Mouse (Mus musculus): ENCODE results near the gene Sp8. TPM values are rescaled to one million over a fixed set of nuclear protein-coding genes. Genes with fewer than 3 reads are reported as not detected.

Sp8 gene
- 0.31 and 0.35 TPM in 2 replicates for polyA plus RNA-seq (2011; ENCODE audit: insufficient read depth, insufficient read length, low read depth, missing spikeins)

- Histone ChIP-seq H3K4me3 (ENCODE audit: low read depth, low read length) (peak within 1 kb of the TSS; percentile 99), H3K27ac (ENCODE audit: insufficient read depth, low read length) (no peak within 1 kb of the TSS), H3K36me3 (ENCODE audit: control insufficient read depth, insufficient read depth, low read length, poor library complexity, severe bottlenecking) (no peaks in the 10 kb centered on the region), H3K9me3 (replicated peaks; ENCODE audit: control insufficient read depth, insufficient read depth, low read length, poor library complexity, severe bottlenecking) (no peaks in the 10 kb centered on the region), H3K4me1 (ENCODE audit: control insufficient read depth, insufficient read depth, low read length) (no peaks in the 10 kb centered on the region), H3K9ac (ENCODE audit: low read depth, poor library complexity, severe bottlenecking) (peak within 1 kb of the TSS; percentile 49), H3K27me3 (ENCODE audit: control insufficient read depth, insufficient read depth, low read length, poor library complexity, severe bottlenecking) (peaks cover 41% of the 10 kb centered on the region)
- TF ChIP-seq POLR2A (IDR thresholded peaks at IDR 0.05; ENCODE audit: insufficient read depth, low read length) = no peak
- TF ChIP-seq CTCF (IDR thresholded peaks at IDR 0.05; ENCODE audit: low read depth, low read length) = no peak
- TF ChIP-seq EP300 (IDR thresholded peaks at IDR 0.05; ENCODE audit: insufficient read depth, low read depth, low read length) = no peak
These were observed at the start of gene Sp8 for GRCm38 (mm10) chr12:118846221-118846620. Gene Sp8, plus strand, starts transcription at chr12:118846329.

GRCm38 (mm10) chr12:118811328-118811961 lies 34.7 kb upstream of the Sp8 start:
- Histone ChIP-seq H3K4me3 (ENCODE audit: low read depth, low read length) (no peak overlapping the region), H3K27ac (ENCODE audit: insufficient read depth, low read length) (no peak overlapping the region), H3K27me3 (ENCODE audit: control insufficient read depth, insufficient read depth, low read length, poor library complexity, severe bottlenecking) (no peaks in the 10 kb centered on the region)

GRCm38 (mm10) chr12:118814561-118814960 lies 31.6 kb upstream of the Sp8 start:
- Histone ChIP-seq H3K4me1 (ENCODE audit: control insufficient read depth, insufficient read depth, low read length) (no peaks in the 10 kb centered on the region), H3K27me3 (ENCODE audit: control insufficient read depth, insufficient read depth, low read length, poor library complexity, severe bottlenecking) (no peaks in the 10 kb centered on the region), H3K4me3 (ENCODE audit: low read depth, low read length) (no peak overlapping the region), H3K9ac (ENCODE audit: low read depth, poor library complexity, severe bottlenecking) (no peak overlapping the region), H3K27ac (ENCODE audit: insufficient read depth, low read length) (no peak overlapping the region), H3K36me3 (ENCODE audit: control insufficient read depth, insufficient read depth, low read length, poor library complexity, severe bottlenecking) (no peaks in the 10 kb centered on the region), H3K9me3 (replicated peaks; ENCODE audit: control insufficient read depth, insufficient read depth, low read length, poor library complexity, severe bottlenecking) (no peaks in the 10 kb centered on the region)
- TF ChIP-seq CTCF (IDR thresholded peaks at IDR 0.05; ENCODE audit: low read depth, low read length) (no peak), EP300 (IDR thresholded peaks at IDR 0.05; ENCODE audit: insufficient read depth, low read depth, low read length) (no peak), POLR2A (IDR thresholded peaks at IDR 0.05; ENCODE audit: insufficient read depth, low read length) (no peak)

More at GRCm38 (mm10) chr12:118811328-118811961, 34.7 kb upstream of the Sp8 start:
- Histone ChIP-seq H3K36me3 (ENCODE audit: control insufficient read depth, insufficient read depth, low read length, poor library complexity, severe bottlenecking) (no peaks in the 10 kb centered on the region), H3K4me1 (ENCODE audit: control insufficient read depth, insufficient read depth, low read length) (no peaks in the 10 kb centered on the region), H3K9me3 (replicated peaks; ENCODE audit: control insufficient read depth, insufficient read depth, low read length, poor library complexity, severe bottlenecking) (no peaks in the 10 kb centered on the region), H3K9ac (ENCODE audit: low read depth, poor library complexity, severe bottlenecking) (no peak overlapping the region)
- TF ChIP-seq POLR2A (IDR thresholded peaks at IDR 0.05; ENCODE audit: insufficient read depth, low read length) = no peak
- TF ChIP-seq EP300 (IDR thresholded peaks at IDR 0.05; ENCODE audit: insufficient read depth, low read depth, low read length) = no peak
- no peak for TF ChIP-seq CTCF (IDR thresholded peaks at IDR 0.05; ENCODE audit: low read depth, low read length)

GRCm38 (mm10) chr12:118816156-118816555 lies 30.0 kb upstream of the Sp8 start:
- no peaks in the 10 kb centered on the region for H3K4me1 ChIP-seq (ENCODE audit: control insufficient read depth, insufficient read depth, low read length)
- no peaks in the 10 kb centered on the region for H3K9me3 ChIP-seq (replicated peaks; ENCODE audit: control insufficient read depth, insufficient read depth, low read length, poor library complexity, severe bottlenecking)
- H3K9ac ChIP-seq (ENCODE audit: low read depth, poor library complexity, severe bottlenecking) = no peak overlapping the region
- no peak overlapping the region for H3K27ac ChIP-seq (ENCODE audit: insufficient read depth, low read length)
- H3K27me3 ChIP-seq (ENCODE audit: control insufficient read depth, insufficient read depth, low read length, poor library complexity, severe bottlenecking) = no peaks in the 10 kb centered on the region
- H3K4me3 ChIP-seq (ENCODE audit: low read depth, low read length) = no peak overlapping the region
- no peak for TF ChIP-seq CTCF (IDR thresholded peaks at IDR 0.05; ENCODE audit: low read depth, low read length)
- TF ChIP-seq POLR2A (IDR thresholded peaks at IDR 0.05; ENCODE audit: insufficient read depth, low read length) = no peak
- TF ChIP-seq EP300 (IDR thresholded peaks at IDR 0.05; ENCODE audit: insufficient read depth, low read depth, low read length) = no peak
- no peaks in the 10 kb centered on the region for H3K36me3 ChIP-seq (ENCODE audit: control insufficient read depth, insufficient read depth, low read length, poor library complexity, severe bottlenecking)

GRCm38 (mm10) chr12:118829881-118830280 lies 16.2 kb upstream of the Sp8 start:
- no peak overlapping the region for H3K9ac ChIP-seq (ENCODE audit: low read depth, poor library complexity, severe bottlenecking)
- H3K27me3 ChIP-seq (ENCODE audit: control insufficient read depth, insufficient read depth, low read length, poor library complexity, severe bottlenecking) = no peaks in the 10 kb centered on the region
- no peaks in the 10 kb centered on the region for H3K36me3 ChIP-seq (ENCODE audit: control insufficient read depth, insufficient read depth, low read length, poor library complexity, severe bottlenecking)
- H3K9me3 ChIP-seq (replicated peaks; ENCODE audit: control insufficient read depth, insufficient read depth, low read length, poor library complexity, severe bottlenecking) = no peaks in the 10 kb centered on the region
- no peak overlapping the region for H3K4me3 ChIP-seq (ENCODE audit: low read depth, low read length)
- TF ChIP-seq EP300 (IDR thresholded peaks at IDR 0.05; ENCODE audit: insufficient read depth, low read depth, low read length) (no peak), CTCF (IDR thresholded peaks at IDR 0.05; ENCODE audit: low read depth, low read length) (no peak), POLR2A (IDR thresholded peaks at IDR 0.05; ENCODE audit: insufficient read depth, low read length) (no peak)
- no peaks in the 10 kb centered on the region for H3K4me1 ChIP-seq (ENCODE audit: control insufficient read depth, insufficient read depth, low read length)
- H3K27ac ChIP-seq (ENCODE audit: insufficient read depth, low read length) = no peak overlapping the region
